Mouse (Mus musculus): Measurements from ENCODE around the gene Gal3st2.
"Not testable (repeated sequence)": the region's sequence is repeated elsewhere in the genome, so short reads cannot be mapped to it uniquely, and the experiment has no call there.

Gene Gal3st2

GRCm38 (mm10) chr1:93861048-93861447 is at the start of gene Gal3st2:
Gene Gal3st2, plus strand, starts transcription at chr1:93861306.
- not testable (repeated sequence) for DNase-seq

DNA sequence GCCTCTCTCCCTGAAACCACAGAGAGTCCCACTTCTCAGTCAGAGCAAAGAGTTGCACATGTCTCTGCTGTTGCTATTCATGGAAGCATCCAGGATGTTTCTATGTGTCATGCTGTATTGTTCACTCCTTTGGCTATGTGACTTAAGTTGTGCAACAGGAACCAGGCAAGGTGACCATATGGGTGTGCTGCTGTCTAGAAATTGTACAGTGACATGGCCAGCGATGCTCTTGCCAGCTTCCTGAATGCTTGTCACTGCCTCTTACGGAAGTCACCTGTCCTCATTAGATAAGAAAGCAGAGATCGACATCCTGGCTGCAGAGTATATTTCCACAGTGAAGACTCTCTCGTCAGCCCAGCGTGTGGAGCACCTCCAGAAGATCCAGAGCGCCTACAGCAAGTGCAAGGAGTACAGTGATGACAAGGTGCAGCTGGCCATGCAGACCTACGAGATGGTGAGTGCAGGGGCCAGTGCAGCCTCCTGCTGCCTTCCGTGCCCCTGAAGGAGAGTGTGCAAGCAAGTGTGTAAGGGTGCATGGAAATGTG is 49.5 kb upstream of the Gal3st2 start:
- DNase-seq: no peak

- no peak for DNase-seq
Observed at GRCm38 (mm10) chr1:93817823-93818532, 43.1 kb upstream of the Gal3st2 start.

- DNase-seq: no peak
Observed at GRCm38 (mm10) chr1:93818722-93819121, 42.4 kb upstream of the Gal3st2 start.

DNA sequence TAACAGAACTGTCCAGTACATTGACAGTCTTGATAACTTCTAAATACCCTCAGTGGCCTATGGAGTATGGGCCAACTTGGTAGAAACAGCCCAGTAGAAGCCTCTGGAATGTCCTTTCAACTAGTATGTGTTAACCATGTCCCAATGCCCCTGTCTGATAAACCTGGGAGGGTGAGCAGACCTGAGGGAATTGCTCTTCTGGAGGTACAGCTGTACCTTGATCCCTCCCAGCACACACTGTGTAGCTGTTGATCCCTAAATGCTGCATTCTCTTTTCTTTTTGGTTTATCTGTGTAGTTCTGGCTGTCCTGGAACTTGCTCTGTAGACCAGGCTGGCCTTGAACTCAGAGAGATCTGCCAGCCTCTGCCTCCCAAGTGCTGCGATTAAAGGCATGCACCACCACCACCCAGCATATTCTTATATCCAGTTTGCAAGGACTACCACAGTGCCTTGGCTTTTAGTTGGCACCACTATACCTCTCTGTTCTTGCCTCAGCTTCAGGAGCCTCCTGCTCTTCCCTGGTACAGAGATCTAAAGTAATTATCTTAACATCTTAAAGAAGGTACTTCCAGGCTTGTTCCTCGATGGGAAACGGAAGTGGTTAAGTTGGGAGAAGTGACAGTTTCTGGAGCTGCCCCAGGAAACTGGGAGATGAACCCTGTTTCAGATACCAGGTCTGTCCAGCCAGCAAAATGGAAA is 37.2 kb upstream of the Gal3st2 start:
- DNase-seq: no peak

DNA sequence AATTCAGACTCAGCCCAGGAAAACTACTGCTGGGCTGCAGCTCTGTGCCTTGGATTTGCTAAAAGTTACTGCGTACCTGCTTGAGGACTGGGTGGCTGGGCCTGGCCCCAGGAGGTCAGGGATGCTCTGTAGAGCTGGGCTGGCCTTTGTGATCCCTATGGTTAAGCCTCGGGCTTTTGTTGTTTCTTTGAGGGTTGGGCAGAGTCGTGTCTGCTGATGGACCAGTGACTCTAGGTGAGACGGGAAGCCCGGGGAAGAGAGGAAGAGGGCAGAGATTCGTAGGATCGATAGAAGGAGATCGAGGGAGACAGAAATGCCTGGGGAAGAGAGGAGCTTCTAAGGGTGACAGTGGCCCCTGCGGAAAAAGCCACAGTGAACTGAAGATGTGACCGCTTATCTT is 36.5 kb upstream of the Gal3st2 start, which contains the start of gene D2hgdh:
Gene D2hgdh, plus strand, starts transcription at position 301 of the 400 bp plus-strand sequence.
- DNase-seq: no peak

- DNase-seq: peak; percentile 98
Observed at GRCm38 (mm10) chr1:93825105-93825674, 35.9 kb upstream of the Gal3st2 start.

DNA sequence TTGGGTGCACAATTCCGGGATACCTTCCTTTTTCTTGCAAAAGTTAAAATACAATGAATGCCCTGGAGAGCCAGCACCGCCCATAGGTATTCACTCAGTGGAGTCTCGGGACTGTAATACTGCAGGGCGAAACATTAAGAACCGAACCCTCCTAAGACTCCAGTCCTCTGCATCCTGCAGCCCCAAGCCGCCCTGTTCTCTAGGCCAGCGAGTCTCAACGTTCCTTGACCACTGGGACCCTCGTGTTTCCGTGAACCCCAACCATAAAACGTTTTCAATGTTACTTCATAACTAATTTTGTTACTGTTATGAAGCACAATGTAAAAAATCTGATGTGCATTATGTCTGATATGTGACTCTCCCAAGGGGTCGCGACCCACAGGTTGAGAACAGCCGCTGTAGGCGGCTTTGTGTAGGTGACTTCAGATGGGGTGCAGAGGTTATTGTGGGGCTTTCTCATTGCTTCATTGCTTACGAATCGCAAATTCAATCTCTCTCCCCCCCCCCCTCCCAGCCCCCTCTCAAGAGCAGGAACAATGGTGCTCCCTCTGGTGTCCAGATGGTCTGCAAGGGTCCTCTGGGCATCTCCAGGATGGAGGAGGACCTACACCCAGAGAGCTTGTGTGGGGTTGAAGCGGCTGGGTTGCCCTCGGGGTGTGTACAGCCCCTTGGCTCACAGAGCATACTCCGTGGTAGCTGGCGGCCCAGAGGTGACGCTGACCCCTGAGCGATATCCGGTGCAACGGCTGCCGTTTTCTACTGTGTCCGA is 35.2 kb upstream of the Gal3st2 start:
- DNase-seq: no peak

GRCm38 (mm10) chr1:93826540-93826835 is 34.6 kb upstream of the Gal3st2 start:
- DNase-seq: no peak

- DNase-seq: not testable (repeated sequence)
Observed at GRCm38 (mm10) chr1:93832754-93833360, 28.2 kb upstream of the Gal3st2 start.

DNA sequence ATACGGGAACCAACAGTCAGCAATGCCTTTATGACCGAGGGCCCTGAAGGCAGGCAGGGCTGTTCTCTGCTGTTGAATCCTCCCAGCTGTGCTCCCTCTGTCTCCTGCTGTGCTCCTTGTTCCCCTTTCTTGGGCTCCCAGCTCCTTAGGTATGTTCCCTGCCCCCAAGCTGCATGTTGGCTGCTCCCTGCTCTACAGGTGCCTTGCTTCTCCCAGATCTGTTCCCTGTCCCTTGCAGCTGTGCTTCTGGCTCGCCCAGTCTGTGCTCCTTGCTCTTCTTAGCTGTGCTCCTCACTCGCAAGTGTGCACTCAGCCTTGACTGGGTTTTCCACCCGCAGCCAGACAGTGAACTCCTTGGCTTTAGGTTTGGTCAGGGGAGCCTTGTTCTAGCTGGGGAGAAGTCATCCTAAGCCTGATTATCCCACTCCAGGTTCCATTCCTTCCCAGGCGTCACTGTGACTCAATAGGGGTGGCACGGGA is 26.4 kb upstream of the Gal3st2 start:
- no peak for DNase-seq

DNA sequence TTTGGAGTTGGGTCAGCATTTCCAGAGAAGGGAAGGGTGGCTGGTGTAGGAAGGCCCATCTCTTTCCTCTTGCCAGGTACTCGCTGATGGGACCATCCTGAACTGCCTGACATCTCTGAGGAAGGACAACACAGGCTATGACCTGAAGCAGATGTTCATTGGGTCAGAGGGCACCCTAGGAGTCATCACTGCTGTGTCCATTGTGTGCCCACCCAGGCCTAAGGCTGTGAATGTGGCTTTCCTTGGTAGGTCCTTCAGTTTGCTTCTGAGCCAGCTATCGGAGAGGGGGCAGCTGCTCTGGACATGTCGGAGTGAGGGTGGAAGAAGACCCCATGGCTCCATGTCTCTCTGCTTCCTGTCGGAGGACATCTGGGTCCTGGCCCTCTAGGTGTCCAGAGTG is 25.9 kb upstream of the Gal3st2 start:
- DNase-seq: no peak

- no peak for DNase-seq
Observed at GRCm38 (mm10) chr1:93835876-93836531, 25.1 kb upstream of the Gal3st2 start.

GRCm38 (mm10) chr1:93836532-93836913 is 24.6 kb upstream of the Gal3st2 start:
- DNase-seq: no peak

DNA sequence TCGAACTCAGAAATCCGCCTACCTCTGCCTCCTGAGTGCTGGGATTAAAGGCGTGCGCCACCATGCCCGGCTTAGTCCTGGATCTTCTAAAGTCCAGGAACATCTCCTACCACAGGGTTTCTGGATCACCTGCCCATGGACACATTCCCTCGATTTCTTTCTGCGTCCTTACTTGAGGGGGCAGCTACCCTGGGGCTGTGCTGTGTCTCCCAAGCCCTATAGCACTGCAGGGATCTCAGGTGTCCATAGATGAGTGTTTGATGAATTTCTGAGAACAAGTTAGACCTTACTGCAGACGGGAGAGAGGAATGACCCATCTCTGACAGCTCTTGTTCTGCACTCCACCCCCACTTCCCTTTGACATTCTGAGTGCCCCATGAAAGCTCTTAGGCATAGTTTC is 23.8 kb upstream of the Gal3st2 start:
- peak; percentile 50 for DNase-seq

GRCm38 (mm10) chr1:93838569-93838968 is 22.5 kb upstream of the Gal3st2 start:
- DNase-seq: not testable (repeated sequence)

DNA sequence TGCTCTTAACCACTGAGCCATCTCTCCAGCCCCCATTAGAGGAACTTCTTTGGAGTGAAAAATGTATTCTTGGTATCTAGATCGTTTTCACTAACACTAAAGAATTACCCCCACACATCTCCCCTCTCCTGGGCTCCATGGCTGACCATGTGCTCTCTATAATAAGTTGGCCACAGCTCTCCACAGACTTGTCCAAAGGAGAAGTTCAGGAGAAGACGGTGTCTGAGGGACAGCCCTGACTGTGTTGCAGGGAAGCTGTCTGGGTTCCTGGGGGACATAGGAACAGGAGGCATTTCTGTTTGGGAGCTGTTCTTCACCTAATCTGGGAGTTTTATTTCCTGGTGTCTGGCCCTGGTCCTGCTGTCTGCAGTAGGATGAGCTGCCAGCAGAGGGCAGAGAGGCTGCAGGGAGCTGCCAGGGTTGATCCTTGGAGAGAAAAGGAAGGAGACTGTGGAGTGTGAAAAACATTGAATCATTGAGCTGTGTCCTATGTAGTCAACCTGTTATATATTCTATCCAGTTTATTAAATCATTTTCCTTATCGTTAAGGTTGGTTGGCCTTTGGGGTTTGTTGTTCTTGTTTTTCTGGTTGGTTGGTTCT is 15.2 kb upstream of the Gal3st2 start:
- DNase-seq: not testable (repeated sequence)

DNA sequence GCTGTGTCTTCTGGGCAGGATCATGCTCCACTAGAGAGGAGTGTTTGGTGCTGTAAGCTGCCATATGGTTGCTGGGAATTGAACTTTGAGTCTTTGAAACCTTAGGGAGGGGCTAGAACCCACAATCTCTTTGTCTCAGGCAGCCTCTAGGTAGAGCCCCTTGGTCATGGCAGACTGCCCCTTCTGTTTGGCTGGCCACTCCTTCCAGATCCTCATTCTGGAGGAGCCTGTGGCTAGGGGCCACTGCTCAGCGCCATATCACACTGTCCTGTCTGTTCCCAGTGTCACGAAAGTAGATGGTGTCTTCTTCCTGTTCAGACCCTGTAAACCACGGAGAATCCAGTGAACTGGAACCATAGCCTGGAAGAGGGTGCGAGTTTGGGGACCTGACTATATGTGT is 5.3 kb upstream of the Gal3st2 start:
- DNase-seq: not testable (repeated sequence)

DNA sequence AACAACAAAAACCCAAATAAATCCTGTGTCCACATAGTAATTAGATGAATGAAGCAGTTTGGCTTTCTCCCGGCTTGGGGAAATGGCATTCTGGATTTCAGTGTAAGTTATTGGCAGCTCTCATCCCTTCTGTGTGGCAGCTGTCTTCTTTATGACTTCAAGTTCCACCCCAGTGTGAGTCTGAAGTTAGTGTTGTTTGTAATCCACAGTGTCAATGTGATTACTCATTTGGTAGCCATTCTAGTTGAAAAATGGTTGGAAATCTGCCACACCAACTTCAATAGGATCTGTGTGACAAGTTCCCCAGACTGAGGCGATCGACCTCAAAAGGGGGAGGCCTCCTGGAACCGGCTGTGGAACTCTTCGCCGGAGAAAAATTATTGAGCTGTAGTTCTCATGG is 3.7 kb upstream of the Gal3st2 start:
- DNase-seq: no peak

- DNase-seq: no peak
Observed at GRCm38 (mm10) chr1:93857991-93858390, 3.1 kb upstream of the Gal3st2 start.

DNA sequence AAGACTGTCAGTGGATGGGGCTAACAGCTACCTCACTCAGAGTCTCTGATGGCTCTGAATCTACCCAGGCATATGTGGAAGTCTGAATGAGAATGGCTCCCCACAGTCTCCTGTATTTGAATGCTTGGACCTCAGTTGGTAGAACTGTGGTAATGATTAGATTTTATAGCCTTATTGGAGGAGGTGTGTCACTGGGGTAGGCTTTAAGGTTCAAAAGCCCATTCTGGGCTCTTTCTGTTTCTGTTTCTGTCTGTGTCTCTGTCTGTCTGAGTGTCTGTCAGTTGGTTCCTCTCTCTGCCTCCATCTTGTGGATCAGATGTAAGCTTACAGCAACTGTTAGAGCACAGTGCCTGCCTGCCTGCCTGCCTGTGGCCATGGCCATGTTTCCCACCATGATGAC is 1.5 kb upstream of the Gal3st2 start:
- no peak for DNase-seq
